Mouse (Mus musculus) fat pad, adult 2 months (tissue): Measurements from ENCODE around the gene Cmtm4.

ENCODE experiments used
- DNase-seq: peaks from one replicate; pipeline ENCODE4 v3.0.0-alpha.2; 2011; ENCODE audit warnings: low read depth, low spot score; ENCODE audit errors: extremely low read depth

Cmtm4 gene

GRCm38 (mm10) chr8:104411972-104412371 is 16.4 kb upstream of the Cmtm4 start:
- DNase-seq, result no peak

GRCm38 (mm10) chr8:104411468-104411867 is 15.9 kb upstream of the Cmtm4 start:
- DNase-seq, result no peak

- no peak for DNase-seq
These were observed 15.1 kb upstream of the Cmtm4 start for GRCm38 (mm10) chr8:104410628-104411273.

GRCm38 (mm10) chr8:104408328-104409110 is 12.9 kb upstream of the Cmtm4 start:
- DNase-seq, result no peak

GRCm38 (mm10) chr8:104406340-104407128 is 10.9 kb upstream of the Cmtm4 start:
- DNase-seq, result no peak

GRCm38 (mm10) chr8:104405430-104406187 is 10.0 kb upstream of the Cmtm4 start:
- no peak for DNase-seq

GRCm38 (mm10) chr8:104403596-104403995 is 8.0 kb upstream of the Cmtm4 start:
- no peak for DNase-seq

GRCm38 (mm10) chr8:104394801-104395702 is 555 bp downstream of the Cmtm4 start:
- no peak for DNase-seq

GRCm38 (mm10) chr8:104393767-104394166 is 1.8 kb downstream of the Cmtm4 start:
- DNase-seq, result no peak

- DNase-seq, result no peak
These were observed 2.5 kb downstream of the Cmtm4 start for GRCm38 (mm10) chr8:104393139-104393538.

- no peak for DNase-seq
These were observed 5.4 kb downstream of the Cmtm4 start for GRCm38 (mm10) chr8:104390245-104390644.

GRCm38 (mm10) chr8:104387980-104388379 is 7.6 kb downstream of the Cmtm4 start:
- DNase-seq, result no peak

- DNase-seq, result no peak
These were observed 8.1 kb downstream of the Cmtm4 start for GRCm38 (mm10) chr8:104387501-104387900.

- no peak for DNase-seq
These were observed 8.9 kb downstream of the Cmtm4 start for GRCm38 (mm10) chr8:104386693-104387092.

- no peak for DNase-seq
These were observed 11.6 kb downstream of the Cmtm4 start for GRCm38 (mm10) chr8:104383977-104384376.

- no peak for DNase-seq
These were observed 12.3 kb downstream of the Cmtm4 start for GRCm38 (mm10) chr8:104383296-104383695.

GRCm38 (mm10) chr8:104380961-104381411 is 14.6 kb downstream of the Cmtm4 start:
- DNase-seq, result no peak

GRCm38 (mm10) chr8:104380269-104380668 is 15.3 kb downstream of the Cmtm4 start:
- no peak for DNase-seq

GRCm38 (mm10) chr8:104379301-104379836 is 16.2 kb downstream of the Cmtm4 start:
- DNase-seq, result no peak

- no peak for DNase-seq
These were observed 18.9 kb downstream of the Cmtm4 start for GRCm38 (mm10) chr8:104376669-104377068.
